Comparison of ENCODE assay signal across 8 mouse cellular contexts in the genomic region with DNA sequence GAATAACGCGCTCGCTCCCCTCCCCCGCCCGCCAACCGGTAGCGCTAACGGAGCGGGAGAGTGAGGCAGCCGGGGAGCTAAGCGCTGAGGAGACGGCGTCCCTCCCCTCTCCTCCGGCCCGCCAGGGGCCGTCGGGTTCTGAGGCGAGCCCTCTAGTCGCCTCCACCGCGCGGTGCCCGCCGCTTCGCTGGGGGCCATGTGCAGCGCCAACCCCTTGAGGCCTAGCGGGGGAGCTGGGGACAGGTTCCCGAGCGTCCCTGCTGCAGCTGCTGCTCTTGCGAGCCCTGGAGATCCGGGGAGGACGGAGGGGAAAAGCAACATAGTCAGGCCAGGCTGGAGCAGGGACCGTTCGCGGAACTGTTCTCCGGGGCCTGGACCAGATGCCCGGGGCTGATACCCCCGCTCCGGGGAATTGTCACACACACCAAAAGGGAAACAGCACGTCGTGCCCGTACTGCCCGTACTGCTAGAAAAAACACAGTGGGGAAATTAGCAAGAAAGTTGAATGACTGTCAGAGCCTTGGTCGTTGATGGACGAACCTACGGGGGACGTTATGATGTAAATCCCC. TPM values are rescaled to one million over a fixed set of nuclear protein-coding genes. Genes with fewer than 3 reads are reported as not detected.
DNase-seq lines count a peak whose midpoint lies in the region; ATAC-seq lines count a peak whose summit lies in the region.

No protein-coding gene starts in this region.

- peak overlapping the region; percentile 73 for H3K4me2 ChIP-seq in lung, embryonic 15.5 days

- H3K36me3 ChIP-seq in lung, embryonic 15.5 days = no peaks in the 10 kb centered on the region

- peak; percentile 60 for ATAC-seq in lung, embryonic 15.5 days (ENCODE audit: borderline replicate concordance, extremely low read depth, low FRiP score, low TSS enrichment)
- peak; percentile 21 for ATAC-seq in megakaryocyte-erythroid progenitor cell, adult 5-6 weeks (replicated peaks; ENCODE audit: low FRiP score, low TSS enrichment, poor library complexity, severe bottlenecking)

- peak overlapping the region; percentile 89 for H3K27ac ChIP-seq in lung, embryonic 15.5 days

- peak overlapping the region; percentile 72 for H3K9ac ChIP-seq in lung, embryonic 15.5 days

- intact Hi-C loops in heart, postnatal 25 days (cut with DNase I) = loop anchor here (5.0 kb wide), 2 partner anchors 139 to 331 kb away; a partner anchor contains a TSS
- intact Hi-C loops in gastrocnemius, postnatal 14 days (cut with DNase I; ENCODE audit: low total_unique reads) = no loop called here

- peaks cover 7% of the 10 kb centered on the region for H3K4me1 ChIP-seq in lung, embryonic 15.5 days

- no peaks in the 10 kb centered on the region for H3K27me3 ChIP-seq in lung, embryonic 15.5 days

- H3K4me3 ChIP-seq in lung, embryonic 15.5 days = peak overlapping the region; percentile 93

- under 1% methylated on average over 41 of the region's 47 CpGs for WGBS in lung, embryonic 15.5 days

- H3K9me3 ChIP-seq in lung, embryonic 15.5 days = no peaks in the 10 kb centered on the region

- no peak for DNase-seq in lung, postnatal 14 days
- peak; percentile 39 for DNase-seq in c-Kit-positive CD71-positive TER-119-negative erythroid progenitor cells, embryonic 14.5 days (ENCODE audit: low read depth)
- peak; percentile 24 for DNase-seq in heart, postnatal 25 days (ENCODE audit: low spot score)
- no peak for DNase-seq in natural killer cell, adult 2 months (ENCODE audit: low spot score in 2 of 2)
- DNase-seq in urinary bladder, postnatal 36 days (ENCODE audit: low spot score in 2 of 2) = no peak
- DNase-seq in gastrocnemius, postnatal 14 days = no peak

RNA-seq across cellular contexts. Expression of a gene that starts 0.5 kb away (rescaled TPM):
- polyA plus RNA-seq in lung, embryonic 15.5 days (2015; fragmentation: Nextera tagmentation; extraction: Ambion mirVana) = 55.6 and 59.7 TPM in 2 replicates
- total RNA-seq in heart, postnatal 25 days (2021) = 10 to 100 TPM; 50.2 to 51.6 TPM
- total RNA-seq in megakaryocyte-erythroid progenitor cell, adult 5-6 weeks (2014; fragmentation: Nextera tagmentation) = 183 and 186 TPM in 2 replicates
- 71.9 and 89.3 TPM in 2 replicates for total RNA-seq in megakaryocyte-erythroid progenitor cell, adult 5-6 weeks (2017)
- total RNA-seq in gastrocnemius, postnatal 14 days (2021) = 10 to 100 TPM; 44.9 to 57.4 TPM

RNA-seq across cellular contexts. Expression of a gene that starts 0.8 kb away (rescaled TPM):
- polyA plus RNA-seq in lung, embryonic 15.5 days (2015; fragmentation: Nextera tagmentation; extraction: Ambion mirVana) = 10.0 and 10.1 TPM in 2 replicates
- total RNA-seq in heart, postnatal 25 days (2021) = 1 to 10 TPM; 3.5 to 3.8 TPM
- 11.2 and 23.1 TPM in 2 replicates for total RNA-seq in megakaryocyte-erythroid progenitor cell, adult 5-6 weeks (2014; fragmentation: Nextera tagmentation)
- 16.2 and 16.5 TPM in 2 replicates for total RNA-seq in megakaryocyte-erythroid progenitor cell, adult 5-6 weeks (2017)
- 1 to 10 TPM; 3.9 to 5.3 TPM for total RNA-seq in gastrocnemius, postnatal 14 days (2021)

Comparison
In these comparisons a context has a peak if more than half of its experiments do, and no peak if none do; other contexts are left out.
1. DNase-seq: peak in c-Kit-positive CD71-positive TER-119-negative erythroid progenitor cells, embryonic 14.5 days (single experiment) and heart, postnatal 25 days (single experiment); none in lung, postnatal 14 days (single experiment), natural killer cell, adult 2 months (0 of 2), urinary bladder, postnatal 36 days (0 of 2) and gastrocnemius, postnatal 14 days (single experiment).